Mouse (Mus musculus): ENCODE measurements around the gene Gm37240.

The Gm37240 gene

DNA sequence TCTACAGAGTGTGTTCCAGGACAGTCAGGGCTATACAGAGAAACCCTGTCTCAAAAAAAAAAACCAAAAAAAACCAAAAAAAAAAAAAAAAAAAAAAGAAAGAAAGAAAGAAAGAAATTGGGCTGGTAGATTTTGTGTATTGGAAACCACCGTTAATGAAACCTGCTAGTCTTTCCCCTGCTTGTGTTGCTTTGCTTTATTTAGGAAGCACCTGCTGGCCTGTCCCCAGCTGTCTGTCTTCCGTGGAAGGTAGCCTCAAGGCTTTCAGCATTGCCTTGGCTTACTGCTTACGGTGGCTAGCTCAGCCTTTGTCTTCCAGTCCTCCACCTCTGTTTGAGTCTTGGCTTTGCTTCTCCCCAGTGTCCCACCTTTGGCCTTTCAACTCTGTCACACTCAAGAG lies 1060.4 kb downstream of the Gm37240 start:
- no peak for DNase-seq (ENCODE audit: low spot score)

DNA sequence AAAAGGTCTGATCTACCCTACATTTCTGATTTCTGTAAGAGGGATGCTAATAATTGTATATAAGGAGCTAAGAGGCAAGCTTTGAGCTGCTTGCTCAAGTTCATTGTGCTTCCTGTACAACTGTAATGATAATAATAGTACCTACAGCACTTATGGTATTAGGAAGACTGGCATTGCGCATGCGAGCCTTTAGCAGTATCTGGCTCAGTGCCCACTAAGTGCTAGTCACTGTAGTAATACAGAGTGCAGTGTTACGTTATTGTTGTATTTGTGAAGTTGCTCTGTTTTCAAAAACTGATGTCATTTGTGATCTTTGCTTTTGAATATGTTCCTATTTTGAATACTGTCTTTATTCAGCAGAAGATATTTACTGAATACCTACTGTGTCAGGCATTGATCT lies 1060.9 kb downstream of the Gm37240 start:
- DNase-seq (ENCODE audit: low spot score), result no peak

DNA sequence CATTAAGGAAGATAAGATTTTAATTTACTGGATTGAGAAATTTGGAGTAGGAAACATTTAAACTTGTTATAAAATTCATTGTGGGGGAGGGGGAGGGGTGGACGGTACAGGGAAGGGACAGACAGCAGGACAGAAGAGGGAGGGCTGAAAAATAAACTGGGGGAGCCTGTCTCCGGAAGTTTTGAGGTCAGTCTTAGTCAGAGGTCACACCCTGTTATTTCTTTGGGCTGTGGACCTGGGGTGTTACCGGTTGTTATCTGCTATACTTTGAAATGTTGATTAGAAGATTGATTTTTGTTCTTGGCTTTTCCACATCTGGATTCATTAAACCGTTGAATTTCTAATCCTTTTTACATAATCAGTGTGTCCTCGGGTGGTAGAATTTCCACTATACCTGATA lies 1061.3 kb downstream of the Gm37240 start:
- DNase-seq (ENCODE audit: low spot score), result no peak

DNA sequence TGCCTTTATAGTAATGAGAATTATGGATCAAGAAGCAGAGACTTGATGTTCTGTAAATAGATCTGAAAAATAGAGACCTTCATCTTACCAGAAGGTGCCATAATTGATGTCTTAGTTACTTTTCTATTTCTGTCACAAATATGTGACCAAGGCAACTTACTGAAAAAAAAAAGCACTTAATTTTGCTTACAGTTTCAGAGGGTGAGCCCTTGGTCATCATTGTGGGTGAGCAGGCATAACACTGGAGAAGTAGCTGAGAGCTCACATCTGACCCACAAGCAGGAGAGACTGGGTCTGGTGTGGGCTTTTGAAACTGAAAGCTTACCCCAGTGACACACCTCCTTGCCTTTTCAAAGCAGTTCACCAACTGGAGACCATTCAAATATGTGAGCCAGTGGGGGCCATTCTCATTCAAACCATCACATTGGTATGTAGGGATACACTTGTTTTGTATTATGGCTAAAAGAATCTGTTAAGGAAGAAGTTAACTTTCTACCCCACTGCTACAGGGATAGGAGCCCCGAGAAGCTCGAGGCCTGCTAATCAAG lies 1066.6 kb downstream of the Gm37240 start:
- DNase-seq (ENCODE audit: low spot score), result no peak

DNA sequence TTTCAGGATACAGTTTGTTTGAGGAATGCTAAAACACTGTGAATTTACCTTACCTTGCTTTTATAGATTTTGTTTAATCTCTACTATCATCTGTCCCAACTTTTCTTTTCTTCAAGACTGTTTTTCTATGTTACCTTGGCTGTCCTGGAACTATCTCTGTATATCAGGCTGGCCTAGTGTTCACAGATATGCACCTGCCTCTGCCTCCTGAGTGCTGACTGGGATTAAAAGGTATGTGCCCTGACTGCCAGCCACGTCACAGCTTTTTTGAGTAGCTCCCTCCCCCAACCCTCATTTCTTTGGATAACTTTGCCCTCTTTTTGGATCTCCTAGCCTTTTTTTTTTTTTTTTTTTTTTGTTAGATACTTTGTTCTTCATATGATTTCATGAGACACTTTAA lies 1070.4 kb downstream of the Gm37240 start:
- DNase-seq (ENCODE audit: low spot score), result no peak

DNA sequence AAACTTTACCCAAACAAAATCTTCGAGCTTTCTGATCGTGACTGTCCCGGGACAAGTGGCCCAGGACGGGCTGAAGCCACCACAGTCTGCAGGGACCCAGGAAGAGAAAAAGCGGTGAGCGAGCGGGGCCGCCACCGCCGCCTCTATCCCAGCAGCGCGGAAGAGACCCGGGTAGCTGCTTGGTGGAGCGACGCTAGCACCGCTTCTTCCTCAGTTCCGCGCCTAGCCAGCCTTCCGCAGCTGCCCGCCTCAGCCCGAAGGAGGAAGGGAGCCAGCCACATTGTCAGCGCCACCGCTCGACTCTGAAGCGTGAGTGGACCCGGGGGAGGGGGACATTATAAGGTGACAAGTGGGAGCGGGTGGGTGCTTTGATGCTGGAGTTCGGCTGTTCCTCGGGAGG lies 1071.9 kb downstream of the Gm37240 start:
- DNase-seq (ENCODE audit: low spot score), result peak; percentile 23

DNA sequence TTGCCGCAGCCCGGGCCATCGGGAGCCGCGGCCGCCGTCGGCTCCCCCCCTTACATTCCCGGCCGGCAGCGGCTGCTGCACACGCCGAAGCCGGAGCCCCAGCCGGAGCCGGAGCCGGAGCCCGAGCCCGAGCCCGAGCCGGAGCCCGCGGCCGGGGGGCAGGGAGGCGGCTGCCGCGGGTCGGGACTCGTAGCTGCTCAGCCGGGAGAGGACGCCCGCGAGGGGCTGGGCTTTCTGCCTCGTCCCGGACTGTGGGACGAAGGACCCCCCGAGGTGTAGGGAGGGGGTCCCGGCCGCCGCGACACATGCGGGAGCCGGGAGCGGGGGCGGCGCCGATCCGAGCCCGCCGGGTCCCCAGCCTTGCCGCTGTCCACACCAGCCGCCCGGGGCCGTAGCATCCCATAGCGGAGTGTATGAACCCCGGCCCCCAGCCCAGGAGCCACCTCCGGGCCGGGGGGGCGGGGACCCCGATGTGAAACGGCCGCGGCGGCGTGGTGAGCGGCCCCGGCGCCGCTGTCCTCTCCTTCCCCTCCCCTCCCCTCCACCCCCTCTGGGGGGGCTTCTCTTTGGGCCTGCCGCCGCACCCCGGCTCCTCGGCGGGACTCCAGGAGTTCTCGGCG lies 1072.4 kb downstream of the Gm37240 start, which contains the start of gene Fbxw7:
Gene Fbxw7 (plus strand): TSS at position 507 of the 620 bp plus-strand sequence.
- DNase-seq (ENCODE audit: low spot score), result no peak

DNA sequence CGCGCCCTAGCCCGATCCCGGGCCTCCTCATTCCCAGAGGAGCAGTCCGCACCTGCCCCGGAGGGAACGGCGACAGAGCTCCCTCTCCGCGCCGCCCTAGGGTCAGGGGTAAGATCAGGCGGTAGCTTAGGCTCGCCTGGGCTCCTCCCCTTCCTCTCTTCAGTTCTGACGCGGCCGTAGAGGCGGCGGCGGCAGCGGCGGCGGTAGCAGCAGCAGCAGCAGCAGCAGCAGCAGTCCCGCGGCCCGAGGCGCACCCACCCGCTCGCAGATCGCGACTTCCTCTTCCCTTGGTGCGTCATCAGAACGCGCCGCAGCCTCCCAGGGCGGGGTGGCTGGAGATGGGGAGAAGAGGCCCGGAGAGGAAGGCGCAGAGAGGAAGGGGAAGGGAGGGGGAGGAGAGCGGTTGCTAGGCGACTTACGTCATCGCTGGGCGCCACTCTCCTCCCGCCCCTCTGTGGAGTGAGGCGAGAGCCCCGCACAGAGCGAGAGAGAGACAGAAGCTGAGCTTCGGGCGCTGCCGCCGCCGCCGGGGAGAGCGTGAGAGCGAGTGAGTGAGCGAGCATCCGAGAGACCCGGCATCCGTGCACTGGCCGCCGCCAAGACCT lies 1073.1 kb downstream of the Gm37240 start:
- peak; percentile 100 for DNase-seq (ENCODE audit: low spot score)

DNA sequence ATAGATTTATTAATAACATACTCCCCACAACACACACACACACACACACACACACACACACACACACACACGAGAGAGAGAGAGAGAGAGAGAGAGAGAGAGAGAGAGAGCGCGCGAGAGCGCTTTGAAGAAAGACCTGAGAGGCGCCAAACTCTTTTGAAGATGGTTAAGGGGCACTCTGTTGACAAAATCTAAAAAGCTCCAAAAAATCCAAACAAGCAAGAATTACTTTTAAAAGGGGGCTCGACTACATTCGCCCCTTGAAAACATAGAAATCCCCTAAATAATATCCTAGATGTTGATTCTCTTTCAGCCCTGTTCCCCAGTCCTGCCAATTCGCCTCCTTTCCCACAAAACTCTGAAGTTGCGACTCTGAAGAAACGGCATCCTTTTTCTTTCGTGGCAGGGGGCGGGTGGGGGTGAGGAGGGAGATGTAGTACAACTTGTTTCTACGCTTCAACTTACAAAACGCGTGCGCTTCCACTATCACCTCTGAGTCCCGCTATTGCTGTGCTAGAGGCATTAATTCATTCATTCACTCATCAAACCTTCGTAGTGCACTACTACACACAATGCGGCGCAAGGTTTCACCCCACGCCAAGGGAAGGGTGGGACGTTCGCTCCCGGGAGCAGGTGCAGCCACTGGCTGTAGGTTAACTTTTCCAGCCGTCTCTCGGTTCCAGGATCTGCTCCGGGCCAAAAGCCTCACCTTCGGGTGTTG lies 1073.7 kb downstream of the Gm37240 start:
- DNase-seq (ENCODE audit: low spot score), result no peak

DNA sequence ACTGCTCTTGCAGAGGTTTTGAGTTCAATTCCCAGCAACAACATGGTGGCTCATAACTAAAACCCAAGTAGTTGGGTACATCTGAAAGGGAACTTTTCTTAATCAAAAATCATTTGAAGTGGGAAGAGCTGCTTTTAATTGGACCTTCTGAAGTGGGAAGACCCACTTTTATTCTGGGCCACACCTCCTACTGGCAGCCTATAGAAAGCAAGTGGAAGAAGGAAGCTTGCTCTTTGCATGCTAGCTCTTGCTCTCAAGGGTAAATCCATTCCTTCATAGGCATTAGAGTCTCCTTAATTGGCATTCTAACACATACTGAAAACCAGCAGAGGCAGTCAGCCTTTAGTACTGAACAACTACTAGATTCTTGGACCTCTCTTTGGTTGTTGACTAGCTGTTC lies 1076.5 kb downstream of the Gm37240 start:
- no peak for DNase-seq (ENCODE audit: low spot score)

DNA sequence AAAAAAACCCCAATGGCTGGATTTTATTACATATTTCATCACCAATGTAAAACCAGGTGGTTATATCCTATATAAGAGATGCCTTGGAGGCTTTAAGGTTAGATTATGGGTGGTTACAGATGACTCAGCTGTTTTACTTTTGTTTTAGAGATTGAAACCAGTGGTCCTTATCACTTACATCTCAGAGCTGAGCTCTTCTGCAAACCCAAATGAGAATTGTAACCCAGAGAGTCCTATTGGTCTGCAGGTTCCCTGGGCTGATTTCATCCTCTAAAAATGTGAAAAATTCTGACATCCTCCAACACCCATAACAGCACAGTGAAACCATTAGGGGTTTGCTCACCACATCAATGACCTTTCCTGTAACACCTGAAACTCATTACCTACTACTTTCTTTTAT lies 1078.4 kb downstream of the Gm37240 start:
- no peak for DNase-seq (ENCODE audit: low spot score)

DNA sequence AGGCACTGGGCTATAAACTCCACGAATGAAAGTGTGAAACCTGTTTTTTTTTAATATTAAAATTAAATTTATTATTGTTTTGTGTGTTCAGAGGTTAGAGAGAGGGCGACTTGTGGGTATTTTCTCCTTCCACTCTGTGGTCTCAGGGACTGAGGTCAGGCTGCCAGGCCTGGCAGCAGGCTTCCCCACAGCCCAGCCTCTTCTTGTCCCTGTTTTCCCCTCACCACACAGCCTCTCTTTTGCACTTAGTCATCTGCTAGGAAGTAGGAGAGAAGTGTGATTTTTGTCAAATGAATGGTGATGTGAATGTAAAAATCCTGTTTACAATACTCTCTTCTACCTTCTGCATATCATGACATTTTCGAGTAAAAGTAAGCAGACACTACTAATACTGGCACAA lies 1079.5 kb downstream of the Gm37240 start:
- DNase-seq (ENCODE audit: low spot score), result no peak

DNA sequence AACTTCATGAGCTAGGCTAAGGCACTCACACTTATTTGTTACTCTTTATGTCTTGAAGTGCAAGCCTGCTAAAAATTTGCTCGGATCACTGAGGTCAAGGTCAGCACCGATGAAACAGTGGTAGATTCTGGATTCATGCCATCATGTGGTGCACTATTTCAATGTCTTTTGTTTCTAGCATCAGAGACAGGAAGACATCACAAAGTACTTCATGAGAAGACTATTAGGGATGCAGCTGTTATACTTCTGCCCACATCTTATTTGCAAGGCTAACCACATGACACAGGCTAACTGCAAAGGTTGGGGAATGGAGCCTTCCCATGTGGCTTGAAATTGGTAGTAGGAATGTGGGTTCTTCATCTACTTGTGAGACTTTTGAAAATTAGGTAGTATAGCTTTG lies 1081.1 kb downstream of the Gm37240 start:
- DNase-seq (ENCODE audit: low spot score), result no peak

DNA sequence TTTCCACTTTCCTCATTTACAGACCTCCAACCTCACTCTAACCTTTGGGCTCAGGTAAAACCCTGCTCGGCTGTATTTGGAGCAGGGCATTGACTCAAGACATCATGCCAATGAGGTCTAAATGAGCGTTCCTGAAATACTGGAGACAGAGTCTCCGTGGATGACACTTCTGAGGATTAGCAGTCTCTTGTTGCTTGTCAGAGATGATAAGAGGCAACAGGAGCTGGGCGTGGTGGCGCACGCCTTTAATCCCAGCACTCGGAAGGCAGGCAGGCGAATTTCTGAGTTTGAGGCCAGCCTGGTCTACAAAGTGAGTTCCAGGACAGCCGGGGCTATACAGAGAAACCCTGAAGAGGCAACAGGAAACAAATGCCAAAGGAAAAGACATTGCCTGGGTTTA lies 1083.3 kb downstream of the Gm37240 start:
- DNase-seq (ENCODE audit: low spot score), result no peak

DNA sequence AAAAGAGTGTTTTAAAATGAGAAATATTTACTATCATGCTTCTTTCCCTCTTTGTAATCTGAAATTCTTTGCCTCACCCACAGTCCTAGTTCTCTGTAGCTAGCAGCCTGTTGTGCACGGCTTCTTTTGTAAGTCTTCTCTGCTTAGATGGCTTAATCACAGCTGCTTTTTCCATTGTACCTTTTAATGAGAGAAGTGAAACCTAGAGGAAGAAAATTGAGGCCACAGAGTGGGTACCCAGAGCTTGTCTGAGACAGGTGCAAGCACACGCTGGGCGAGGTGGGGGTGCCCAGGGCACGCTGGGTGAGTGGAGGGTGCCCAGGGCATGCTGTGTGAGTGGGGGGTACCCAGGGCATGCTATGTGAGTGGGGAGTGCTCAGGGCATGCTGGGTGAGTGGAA lies 1099.4 kb downstream of the Gm37240 start:
- no peak for DNase-seq (ENCODE audit: low spot score)

DNA sequence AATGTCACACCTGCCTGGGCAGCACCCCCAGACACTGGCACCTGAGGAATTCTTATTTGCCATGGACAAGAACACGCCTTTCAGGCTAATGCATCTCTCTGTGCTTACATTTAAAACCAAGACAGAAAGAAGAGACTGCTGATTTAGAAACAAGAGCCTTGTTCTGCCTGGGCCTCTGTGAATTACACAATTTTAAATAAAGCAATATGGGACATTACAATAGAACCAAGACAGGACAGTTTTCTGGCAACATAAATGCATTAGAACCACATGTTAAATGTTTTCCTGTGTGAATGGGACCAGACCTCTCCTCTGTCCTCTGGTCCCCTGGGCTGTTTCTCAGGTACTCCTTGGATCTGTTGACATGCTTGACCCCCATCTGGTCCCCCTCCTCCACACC lies 1111.2 kb downstream of the Gm37240 start:
- no peak for DNase-seq (ENCODE audit: low spot score)

DNA sequence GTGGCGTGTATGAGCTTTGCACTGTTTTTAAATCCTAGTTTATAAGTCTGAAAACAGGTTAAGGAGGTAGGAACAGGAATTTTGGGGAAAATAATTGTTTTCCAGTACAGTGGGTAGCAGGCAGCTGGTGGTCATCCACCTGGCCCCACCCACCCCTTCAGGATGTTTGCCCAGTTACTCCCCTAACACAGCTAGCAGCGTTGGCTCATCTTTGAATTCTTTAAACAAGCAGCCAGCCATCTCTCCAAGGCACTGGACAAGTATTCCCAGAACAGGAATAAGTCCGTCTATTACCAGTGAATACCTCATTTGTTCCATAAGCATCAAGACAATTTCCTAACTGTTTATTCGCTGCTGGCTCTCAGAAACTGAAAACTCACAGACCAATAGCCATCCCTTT lies 1111.7 kb downstream of the Gm37240 start:
- DNase-seq (ENCODE audit: low spot score), result no peak

DNA sequence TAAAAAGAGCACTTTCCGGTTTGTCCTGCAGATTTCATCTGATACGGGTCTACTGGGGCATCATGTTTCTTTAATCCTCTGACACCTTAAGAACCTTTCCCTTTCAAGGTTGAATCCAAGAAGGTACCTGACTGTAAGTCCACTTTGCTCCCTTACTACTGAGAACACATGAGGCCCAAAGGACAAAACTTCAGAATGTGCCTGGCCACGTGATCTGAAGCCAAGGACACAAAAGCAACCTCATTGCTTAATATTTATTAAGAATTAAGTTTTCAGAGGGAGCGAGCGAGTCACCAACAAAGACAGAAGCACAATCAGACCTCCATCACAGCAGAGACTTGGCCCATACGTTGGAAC lies 1112.3 kb downstream of the Gm37240 start:
- no peak for DNase-seq (ENCODE audit: low spot score)

DNA sequence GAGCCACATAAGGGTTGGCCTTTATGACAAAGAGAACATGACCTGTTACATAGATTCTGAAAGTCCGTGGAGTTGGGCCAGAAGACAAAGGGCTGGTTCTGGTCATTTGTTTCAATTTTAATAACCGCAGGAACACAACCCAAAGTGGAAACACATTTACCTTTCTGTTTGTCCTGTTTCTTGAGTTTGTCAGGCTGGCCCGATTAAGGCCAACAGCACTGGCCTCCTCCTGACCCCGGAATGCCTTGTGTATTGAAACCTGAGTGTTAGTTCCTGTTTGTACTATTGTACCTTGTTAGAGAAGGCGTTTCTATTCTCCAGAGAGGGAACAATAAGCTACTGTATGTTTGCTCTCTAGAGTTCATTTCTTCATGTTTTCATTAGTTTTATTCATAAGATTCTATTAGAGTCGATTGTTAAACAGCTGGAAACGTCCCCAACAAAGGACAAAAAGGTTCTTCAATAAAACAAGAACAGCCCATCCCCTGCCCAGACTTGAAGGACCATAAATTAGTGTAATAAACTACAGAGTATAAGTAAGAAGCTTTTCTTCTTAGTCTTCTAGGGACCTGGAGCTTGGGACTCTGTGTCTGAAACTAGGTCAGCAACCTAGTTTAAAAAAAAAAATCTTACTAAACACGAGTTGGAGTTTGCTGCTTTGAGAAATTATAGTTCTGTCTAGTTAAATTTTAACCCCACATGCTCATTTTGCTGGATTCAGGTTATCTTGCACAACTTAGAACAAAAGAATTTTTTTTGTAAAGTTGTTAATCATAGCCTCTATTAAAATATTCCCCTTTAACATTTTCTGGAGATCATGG lies 1112.9 kb downstream of the Gm37240 start:
- DNase-seq (ENCODE audit: low spot score), result no peak

DNA sequence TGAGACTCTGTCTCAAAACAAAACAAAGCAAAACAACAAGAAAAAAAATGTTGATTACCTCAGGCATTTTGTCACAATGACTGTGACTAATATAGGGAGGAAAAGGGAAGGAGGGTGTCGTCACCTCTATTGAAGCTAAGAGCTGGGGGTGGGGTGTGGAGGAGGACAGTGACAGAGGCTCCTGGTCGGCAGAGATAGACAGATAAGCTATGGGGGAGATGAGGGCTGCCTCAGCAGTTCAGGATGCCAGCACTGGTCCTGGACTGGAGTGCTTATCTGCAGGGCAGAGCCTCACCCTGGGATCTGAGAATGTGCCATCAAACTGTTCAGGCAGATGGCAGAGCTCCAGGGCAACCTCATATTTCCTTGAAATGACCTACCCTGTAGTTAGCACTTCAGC lies 1115.3 kb downstream of the Gm37240 start:
- DNase-seq (ENCODE audit: low spot score), result peak; percentile 29

DNA sequence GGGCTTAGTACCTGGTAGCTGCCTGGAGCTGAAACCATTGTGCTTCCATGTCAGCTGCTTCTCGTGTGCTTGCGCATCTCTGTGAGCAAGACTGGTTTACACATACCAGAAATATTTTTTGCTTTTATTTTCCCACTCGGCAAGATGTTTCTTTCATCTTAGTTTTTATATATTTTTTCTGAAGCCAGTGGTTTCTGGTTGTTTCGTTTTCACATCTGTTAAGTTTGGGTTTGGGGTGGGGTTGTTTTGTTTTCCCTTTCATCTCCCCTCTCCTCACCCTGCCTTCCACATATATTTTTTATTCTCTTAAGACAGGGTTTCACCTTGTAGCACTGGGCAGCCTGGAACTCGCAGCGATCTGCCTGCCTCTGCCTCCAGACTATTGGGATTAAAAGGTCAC lies 1116.8 kb downstream of the Gm37240 start:
- no peak for DNase-seq (ENCODE audit: low spot score)

DNA sequence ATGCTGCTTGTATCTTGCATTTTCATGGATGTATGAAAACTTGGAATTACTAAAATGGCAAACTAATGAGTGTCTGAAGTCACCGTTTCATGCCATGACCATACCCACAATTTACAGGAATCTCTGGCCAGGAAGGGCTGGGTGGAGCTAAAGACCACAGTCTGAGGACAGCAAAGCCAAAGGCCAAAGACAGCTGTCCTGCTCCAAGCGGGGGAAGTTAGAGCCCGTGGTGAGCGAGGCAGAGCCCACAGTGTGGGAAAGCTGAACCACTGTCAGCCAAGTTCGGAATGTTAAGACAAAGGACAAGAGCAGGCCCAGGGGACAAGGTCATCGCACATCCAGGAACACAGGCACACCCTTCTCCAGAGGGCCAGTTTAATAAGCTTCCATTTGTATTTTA lies 1117.9 kb downstream of the Gm37240 start:
- no peak for DNase-seq (ENCODE audit: low spot score)

DNA sequence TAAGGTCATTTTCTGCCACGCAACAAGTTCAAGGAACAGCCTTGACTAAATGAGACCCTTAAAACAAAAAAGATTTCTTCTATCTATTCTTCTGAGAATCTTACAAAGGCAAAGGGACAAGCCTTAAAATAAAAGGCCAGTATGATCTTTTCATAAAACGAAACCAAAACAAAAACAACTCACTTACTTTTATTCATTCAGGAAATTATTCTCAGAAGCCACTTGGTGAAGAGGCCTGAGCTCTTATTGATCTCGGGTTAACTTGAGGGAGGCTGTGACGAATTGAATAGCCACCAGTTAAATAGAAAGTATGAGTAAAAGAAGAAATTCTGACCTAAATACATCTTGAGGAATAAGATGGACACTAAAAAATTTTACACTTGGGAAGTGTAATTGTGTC lies 1118.4 kb downstream of the Gm37240 start:
- no peak for DNase-seq (ENCODE audit: low spot score)

Data from testis, postnatal 14 days (tissue).